Mouse (Mus musculus) erythroblast, adult 5-6 weeks (primary cell): ENCODE results near the gene Olfr1428. TPM values are rescaled to one million over a fixed set of nuclear protein-coding genes. Genes with fewer than 3 reads are reported as not detected.
"Not testable (repeated sequence)": the region's sequence is repeated elsewhere in the genome, so short reads cannot be mapped to it uniquely, and the experiment has no call there.

ENCODE experiments used
- ATAC-seq: replicated peaks from 2 replicates; pipeline ENCODE4 v1.8.0; 2016; ENCODE audit warnings: moderate number of reproducible peaks, mild to moderate bottlenecking, moderate TSS enrichment, inconsistent platforms; ENCODE audit not compliant: poor library complexity, low FRiP score, severe bottlenecking
- total RNA-seq, 2 experiments: library from RNA; stranded (forward) in 1 of 2; stranded (reverse) in 1 of 2; fragments of 150-400 nt in 1 of 2; fragments of 200-764, 138-1000 nt in 1 of 2; gene quantifications; 2 replicates each; pipeline versions ENCODE4 v1.2.3 to v1.2.4; 2015 to 2017; ENCODE audit warnings: low replicate concordance in 2 of 2

The Olfr1428 gene
- total RNA-seq (2015; ENCODE audit: low replicate concordance) (not detected in 2 replicates), total RNA-seq (2017; ENCODE audit: low replicate concordance) (not detected in 2 replicates)

DNA sequence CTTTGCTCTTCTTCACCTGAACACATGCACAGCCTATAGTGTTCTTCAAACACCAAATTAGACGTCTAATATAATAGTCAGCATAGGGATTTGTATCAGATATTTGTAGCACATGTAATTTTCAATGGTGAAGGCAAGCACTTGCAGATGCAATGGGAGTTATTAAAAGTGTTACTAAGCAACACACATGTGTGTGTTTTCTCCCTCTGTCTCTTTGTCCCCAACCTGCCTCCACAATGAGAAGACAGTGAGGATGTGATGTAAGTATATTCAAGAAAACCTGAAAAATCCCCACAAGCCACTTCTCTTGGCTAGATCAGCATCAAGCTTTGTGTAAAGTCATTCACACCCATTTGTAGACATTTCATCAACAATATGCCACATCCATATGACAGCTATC, at the start of gene Olfr1428:
Olfr1428 (minus strand) TSS at position 101 of the 400 bp plus-strand sequence.
- ATAC-seq, result no peak

DNA sequence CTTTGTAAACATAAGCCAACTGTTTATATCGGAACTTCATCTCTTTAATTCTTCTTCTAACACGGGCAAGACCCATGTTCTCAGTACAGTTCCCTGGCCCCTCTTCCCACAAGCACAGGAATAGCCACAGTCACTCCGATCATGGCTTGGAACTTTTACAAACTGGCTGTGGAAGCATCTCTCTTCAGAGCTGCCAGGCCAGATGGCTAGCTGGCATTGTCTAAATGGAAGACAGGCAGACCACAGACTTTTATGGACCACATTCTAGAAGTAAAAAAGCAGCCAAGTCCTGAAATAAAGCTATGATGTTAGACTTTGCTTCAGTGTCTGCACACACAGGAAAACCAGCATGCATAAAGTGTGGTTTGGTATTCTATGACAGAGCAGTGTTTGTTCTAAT, 29.8 kb upstream of the Olfr1428 start:
- ATAC-seq, result no peak

DNA sequence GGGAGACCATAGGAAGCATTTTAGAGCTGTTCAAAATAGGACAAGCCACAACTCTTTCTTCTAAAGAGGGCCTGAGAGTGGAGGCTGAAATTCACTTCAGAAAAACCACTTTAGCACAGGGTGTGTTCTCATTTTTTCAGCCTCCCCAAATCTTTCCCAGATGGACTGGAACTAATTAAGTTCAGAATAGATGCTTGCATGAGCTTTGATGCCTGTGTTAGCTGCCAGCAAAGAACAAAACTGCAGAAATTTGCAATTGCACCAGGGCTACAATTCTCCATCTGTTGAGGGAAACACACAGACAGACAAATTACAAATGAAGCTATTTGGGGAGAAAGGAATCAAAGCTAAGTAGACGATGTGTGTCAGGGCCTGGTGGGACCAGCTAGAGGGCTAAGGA, 27.7 kb upstream of the Olfr1428 start:
- no peak for ATAC-seq

DNA sequence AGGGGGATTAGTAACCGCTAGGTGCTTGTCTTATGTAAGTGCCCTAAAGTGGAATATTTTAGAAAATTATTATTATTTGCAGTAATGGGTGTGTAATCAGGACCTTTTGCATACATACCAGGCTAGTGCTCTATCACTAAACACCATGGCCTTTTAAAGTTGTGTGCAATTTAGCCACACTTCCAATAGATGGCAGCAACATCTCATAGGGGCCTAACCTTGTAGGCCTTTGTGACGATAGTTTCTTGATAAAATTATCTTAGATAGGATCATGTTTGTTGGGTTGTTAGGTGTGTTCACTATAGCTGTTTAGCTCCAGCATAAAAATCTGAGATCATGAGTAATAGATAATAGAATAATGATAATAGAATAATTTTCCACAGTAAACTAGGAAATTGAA, 18.6 kb upstream of the Olfr1428 start:
- ATAC-seq, result no peak

DNA sequence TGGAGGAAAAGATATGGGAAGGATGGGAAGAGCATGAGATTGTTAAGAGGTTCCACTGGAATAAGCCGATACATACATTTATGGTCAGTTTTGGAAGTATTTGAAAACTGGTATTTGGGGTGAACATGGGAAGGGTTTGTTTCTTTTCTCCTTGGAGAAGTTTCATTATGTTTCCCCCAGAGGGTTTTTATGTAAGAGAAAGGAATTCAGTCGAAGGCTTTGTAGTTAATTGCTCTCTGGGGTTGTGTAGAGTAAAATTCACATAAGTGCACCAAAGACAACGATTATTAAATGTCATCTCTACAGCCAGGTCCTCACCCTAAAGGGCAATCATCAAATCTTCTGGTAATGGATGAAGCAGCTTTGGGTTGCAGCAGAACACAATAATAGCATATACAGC, 7.4 kb upstream of the Olfr1428 start, which contains the start of gene Olfr76:
Olfr76 (minus strand) TSS at position 101 of the 400 bp plus-strand sequence.
- no peak for ATAC-seq

DNA sequence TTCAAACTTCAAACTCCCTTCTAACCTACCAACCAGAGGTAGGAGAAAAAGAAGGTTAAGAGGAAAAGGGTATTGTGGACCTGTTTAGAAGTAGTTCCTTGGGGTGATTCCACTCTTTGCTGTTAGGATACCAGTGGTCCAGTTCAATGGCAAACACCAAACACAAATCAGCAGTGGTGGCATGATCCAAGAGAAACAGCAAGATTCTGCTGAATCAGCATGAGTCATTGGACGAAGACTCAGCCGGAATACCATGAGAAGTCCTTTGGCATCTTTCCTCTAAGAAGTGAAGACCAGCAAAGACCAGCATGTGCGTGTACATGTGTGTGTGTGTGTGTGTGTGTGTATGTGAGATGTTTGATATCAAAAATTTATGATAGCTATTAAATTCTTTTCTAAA, 767 bp upstream of the Olfr1428 start:
- ATAC-seq, result no peak

DNA sequence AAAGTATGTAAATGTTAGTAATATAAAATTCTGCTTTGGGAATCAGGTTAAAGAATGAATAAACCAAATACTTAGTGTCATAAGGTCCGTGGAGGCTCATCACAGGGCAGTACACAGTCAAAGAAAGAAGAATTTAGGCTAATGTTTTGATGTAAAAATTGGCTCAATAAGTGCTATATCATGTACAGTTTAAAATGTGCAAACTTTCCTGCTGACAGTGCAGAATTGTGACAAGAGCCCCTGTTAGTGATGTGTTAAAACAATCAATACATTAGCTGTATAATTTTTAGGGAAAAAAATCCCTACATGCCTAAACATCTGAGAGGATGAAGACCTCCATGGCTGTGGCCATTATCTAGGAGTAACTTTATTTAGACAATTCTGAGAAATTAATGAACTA, 1.9 kb downstream of the Olfr1428 start:
- no peak for ATAC-seq

DNA sequence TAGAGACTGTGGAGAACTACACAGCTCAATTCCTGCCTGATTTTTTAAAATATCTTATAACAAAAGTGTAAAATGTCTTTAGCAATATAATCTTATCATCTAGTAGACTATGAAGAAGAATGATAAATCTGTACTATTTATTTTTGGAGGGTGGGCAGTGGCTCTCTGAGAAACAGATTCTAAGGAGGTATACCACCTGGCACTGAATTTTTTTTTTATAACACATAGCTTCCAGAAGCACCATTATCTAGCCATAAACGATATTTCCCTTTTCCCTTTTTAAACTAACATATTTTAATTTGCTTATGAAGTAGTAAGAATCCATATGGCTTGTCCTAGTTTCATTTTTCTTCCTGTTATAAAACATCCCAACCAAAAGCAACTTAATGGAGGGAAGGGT, 11.2 kb downstream of the Olfr1428 start:
- no peak for ATAC-seq

DNA sequence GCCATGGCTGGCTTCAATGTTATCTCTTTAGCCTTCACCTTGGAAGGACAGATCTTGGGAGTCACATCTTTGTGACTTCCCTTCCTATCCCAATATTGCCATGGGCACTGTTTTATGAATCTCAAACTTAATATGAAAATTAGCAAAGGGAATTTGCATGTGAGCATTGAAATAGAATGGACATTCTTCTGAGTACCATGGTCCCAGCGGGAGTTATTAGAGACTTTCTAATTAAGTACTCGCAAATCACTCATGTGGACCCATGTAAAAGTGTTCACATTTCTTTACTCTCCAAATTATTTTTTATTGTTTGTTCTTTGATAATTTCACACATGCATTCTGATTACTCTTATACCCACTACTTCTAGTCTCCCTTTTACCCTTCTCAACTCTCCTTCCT, 12.5 kb downstream of the Olfr1428 start, which contains the start of gene Olfr1427:
Olfr1427 (minus strand) TSS at position 101 of the 400 bp plus-strand sequence.
- no peak for ATAC-seq

DNA sequence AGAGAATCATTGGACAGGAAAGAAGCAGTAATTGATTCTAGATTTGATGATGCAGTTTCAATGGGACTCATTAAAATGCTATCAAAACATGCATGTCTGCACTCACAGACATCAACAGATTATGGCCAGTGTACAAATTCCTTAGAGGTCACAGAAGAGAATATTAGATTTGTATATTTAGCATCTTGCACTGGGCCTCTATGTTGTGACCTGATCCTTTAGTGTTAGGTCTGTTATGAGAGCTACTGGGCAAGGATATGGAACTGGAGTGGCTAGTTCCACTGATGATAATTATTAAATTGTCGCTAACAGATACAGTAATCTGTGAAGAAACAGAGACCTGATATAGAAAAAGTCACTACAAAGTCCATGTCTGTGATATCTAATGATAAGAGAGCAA, 23.8 kb downstream of the Olfr1428 start, which contains the start of gene Olfr1426:
Olfr1426 (minus strand) TSS at position 101 of the 400 bp plus-strand sequence.
- no peak for ATAC-seq

DNA sequence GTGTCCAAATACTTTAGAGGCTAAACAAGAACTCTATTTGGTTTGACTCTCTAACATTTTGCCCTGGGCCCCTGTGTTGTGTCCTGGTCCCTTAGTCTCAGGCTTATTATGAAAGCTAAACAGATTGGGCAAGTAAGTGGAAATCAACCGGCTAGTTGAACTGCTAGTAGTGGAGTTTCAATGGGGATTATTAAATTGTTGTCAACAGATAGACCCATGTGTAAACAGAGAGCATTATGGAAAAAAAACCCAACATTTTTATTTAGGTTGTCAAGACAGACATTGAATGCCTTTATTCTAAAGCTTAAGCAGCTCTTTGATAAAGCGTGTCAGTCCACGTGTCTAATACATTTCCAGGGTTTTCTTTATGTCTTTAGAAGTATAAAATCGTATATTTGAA, 38.1 kb downstream of the Olfr1428 start, which contains the start of gene Olfr1425:
Olfr1425 (minus strand) TSS at position 101 of the 400 bp plus-strand sequence.
- ATAC-seq, result not testable (repeated sequence)

DNA sequence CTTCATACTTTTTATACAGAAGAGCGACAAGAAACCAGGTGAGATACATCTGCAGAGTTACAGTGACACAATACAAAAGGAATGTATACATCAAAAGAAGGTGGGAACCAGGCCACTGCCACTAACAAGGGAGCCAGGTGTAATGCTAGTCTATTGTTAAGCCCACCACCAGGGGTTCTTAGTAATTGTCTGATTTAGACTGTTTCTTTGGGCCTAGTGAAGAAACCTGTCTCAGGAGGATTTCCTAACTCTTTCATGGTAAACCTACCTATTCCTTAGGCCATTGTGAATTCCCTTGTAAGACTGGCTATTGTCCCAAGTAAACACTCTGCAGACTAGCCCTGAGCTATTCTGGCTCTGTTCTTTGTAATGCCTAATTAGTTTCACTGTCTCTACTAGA, 46.2 kb downstream of the Olfr1428 start:
- ATAC-seq, result not testable (repeated sequence)

DNA sequence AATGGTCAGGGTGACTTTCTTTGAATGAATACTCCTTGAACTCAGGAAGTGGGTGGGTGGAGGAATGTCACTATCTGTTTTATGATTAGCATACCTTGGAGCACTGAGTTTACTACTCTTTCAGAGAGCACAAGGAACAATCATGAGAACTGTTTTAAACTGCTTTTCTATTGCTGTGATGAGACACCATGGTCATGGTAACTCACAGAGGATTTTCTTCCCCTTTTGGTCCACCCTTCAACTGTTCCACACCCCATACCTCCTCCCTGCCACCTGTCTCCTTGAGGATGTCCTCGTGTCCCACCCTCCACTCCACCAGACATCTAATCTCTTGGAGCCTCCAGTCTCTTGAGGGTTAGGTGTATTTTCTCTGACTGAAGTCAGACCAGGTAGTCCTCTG, 47.9 kb downstream of the Olfr1428 start:
- not testable (repeated sequence) for ATAC-seq

DNA sequence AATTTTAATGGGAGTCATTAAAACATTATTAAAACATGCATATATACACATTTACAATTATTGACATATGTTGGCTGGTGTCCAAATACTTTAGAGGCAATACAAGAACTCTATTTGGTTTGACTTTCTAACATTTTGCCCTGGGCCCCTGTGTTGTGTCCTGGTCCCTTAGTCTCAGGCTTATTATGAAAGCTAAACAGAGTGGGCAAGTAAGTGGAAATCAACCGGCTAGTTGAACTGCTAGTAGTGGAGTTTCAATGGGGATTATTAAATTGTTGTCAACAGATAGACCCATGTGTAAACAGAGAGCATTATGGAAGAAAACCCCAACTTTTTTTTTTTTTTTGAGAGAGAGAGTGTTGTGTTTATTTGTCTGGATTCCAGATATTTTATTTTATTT, 53.1 kb downstream of the Olfr1428 start, which contains the start of gene Olfr1424:
Olfr1424 (minus strand) TSS at position 101 of the 400 bp plus-strand sequence.
- ATAC-seq, result not testable (repeated sequence)

Other genes with a start within 250 kb of the Olfr1428 start
- gene Olfr1419, start 240.8 kb downstream of the Olfr1428 start, total RNA-seq (2015; ENCODE audit: low replicate concordance), result not detected in 2 replicates
- gene Olfr1419, start 240.8 kb downstream of the Olfr1428 start, total RNA-seq (2017; ENCODE audit: low replicate concordance), result not detected in 2 replicates
- not detected in 2 replicates for gene Olfr1420, start 229.3 kb downstream of the Olfr1428 start, total RNA-seq (2015; ENCODE audit: low replicate concordance)
- gene Olfr1420, start 229.3 kb downstream of the Olfr1428 start, total RNA-seq (2017; ENCODE audit: low replicate concordance), result not detected in 2 replicates
- 8.5 and 8.8 TPM in 2 replicates for gene Patl1, start 203.5 kb downstream of the Olfr1428 start, total RNA-seq (2015; ENCODE audit: low replicate concordance)
- gene Patl1, start 203.5 kb downstream of the Olfr1428 start, total RNA-seq (2017; ENCODE audit: low replicate concordance), result 2.4 and 3.9 TPM in 2 replicates
- gene Osbp, start 150.0 kb downstream of the Olfr1428 start, total RNA-seq (2015; ENCODE audit: low replicate concordance), result 7.1 and 10.6 TPM in 2 replicates
- gene Osbp, start 150.0 kb downstream of the Olfr1428 start, total RNA-seq (2017; ENCODE audit: low replicate concordance), result 12.7 and 14.8 TPM in 2 replicates
- not detected in 2 replicates for gene Olfr1423, start 74.6 kb downstream of the Olfr1428 start, total RNA-seq (2015; ENCODE audit: low replicate concordance)
- not detected in 2 replicates for gene Olfr1423, start 74.6 kb downstream of the Olfr1428 start, total RNA-seq (2017; ENCODE audit: low replicate concordance)
- gene Olfr1424, start 53.2 kb downstream of the Olfr1428 start, total RNA-seq (2015; ENCODE audit: low replicate concordance), result not detected in 2 replicates
- not detected in 2 replicates for gene Olfr1424, start 53.2 kb downstream of the Olfr1428 start, total RNA-seq (2017; ENCODE audit: low replicate concordance)
- not detected in 2 replicates for gene Olfr1425, start 38.2 kb downstream of the Olfr1428 start, total RNA-seq (2015; ENCODE audit: low replicate concordance)
- not detected in 2 replicates for gene Olfr1425, start 38.2 kb downstream of the Olfr1428 start, total RNA-seq (2017; ENCODE audit: low replicate concordance)
- not detected in 2 replicates for gene Olfr1426, start 23.9 kb downstream of the Olfr1428 start, total RNA-seq (2015; ENCODE audit: low replicate concordance)
- not detected in 2 replicates for gene Olfr1426, start 23.9 kb downstream of the Olfr1428 start, total RNA-seq (2017; ENCODE audit: low replicate concordance)
- not detected in 2 replicates for gene Olfr1427, start 12.6 kb downstream of the Olfr1428 start, total RNA-seq (2015; ENCODE audit: low replicate concordance)
- not detected in 2 replicates for gene Olfr1427, start 12.6 kb downstream of the Olfr1428 start, total RNA-seq (2017; ENCODE audit: low replicate concordance)
- not detected in 2 replicates for gene Olfr76, start 7.3 kb upstream of the Olfr1428 start, total RNA-seq (2015; ENCODE audit: low replicate concordance)
- not detected in 2 replicates for gene Olfr76, start 7.3 kb upstream of the Olfr1428 start, total RNA-seq (2017; ENCODE audit: low replicate concordance)
- gene Olfr1555-ps1, start 54.2 kb upstream of the Olfr1428 start, total RNA-seq (2015; ENCODE audit: low replicate concordance), result not detected in 2 replicates
- not detected in 2 replicates for gene Olfr1555-ps1, start 54.2 kb upstream of the Olfr1428 start, total RNA-seq (2017; ENCODE audit: low replicate concordance)
- gene Olfr1431, start 84.7 kb upstream of the Olfr1428 start, total RNA-seq (2015; ENCODE audit: low replicate concordance), result not detected in 2 replicates
- gene Olfr1431, start 84.7 kb upstream of the Olfr1428 start, total RNA-seq (2017; ENCODE audit: low replicate concordance), result 0.60 TPM in 1 of 2 replicates, not detected in the other
- gene Olfr1432, start 116.7 kb upstream of the Olfr1428 start, total RNA-seq (2015; ENCODE audit: low replicate concordance), result not detected in 2 replicates
- gene Olfr1432, start 116.7 kb upstream of the Olfr1428 start, total RNA-seq (2017; ENCODE audit: low replicate concordance), result not detected in 2 replicates
- not detected in 2 replicates for gene Olfr262, start 125.8 kb upstream of the Olfr1428 start, total RNA-seq (2015; ENCODE audit: low replicate concordance)
- 0.98 TPM in 1 of 2 replicates, not detected in the other for gene Olfr262, start 125.8 kb upstream of the Olfr1428 start, total RNA-seq (2017; ENCODE audit: low replicate concordance)
- not detected in 2 replicates for gene Olfr235, start 145.1 kb upstream of the Olfr1428 start, total RNA-seq (2015; ENCODE audit: low replicate concordance)
- not detected in 2 replicates for gene Olfr235, start 145.1 kb upstream of the Olfr1428 start, total RNA-seq (2017; ENCODE audit: low replicate concordance)
- not detected in 2 replicates for gene Olfr1434, start 164.0 kb upstream of the Olfr1428 start, total RNA-seq (2015; ENCODE audit: low replicate concordance)
- not detected in 2 replicates for gene Olfr1434, start 164.0 kb upstream of the Olfr1428 start, total RNA-seq (2017; ENCODE audit: low replicate concordance)
- not detected in 2 replicates for gene Olfr1436, start 183.2 kb upstream of the Olfr1428 start, total RNA-seq (2015; ENCODE audit: low replicate concordance)
- gene Olfr1436, start 183.2 kb upstream of the Olfr1428 start, total RNA-seq (2017; ENCODE audit: low replicate concordance), result not detected in 2 replicates
- not detected in 2 replicates for gene Olfr1437, start 209.2 kb upstream of the Olfr1428 start, total RNA-seq (2015; ENCODE audit: low replicate concordance)
- gene Olfr1437, start 209.2 kb upstream of the Olfr1428 start, total RNA-seq (2017; ENCODE audit: low replicate concordance), result not detected in 2 replicates
- gene Olfr1438-ps1, start 220.0 kb upstream of the Olfr1428 start, total RNA-seq (2015; ENCODE audit: low replicate concordance), result not detected in 2 replicates
- gene Olfr1438-ps1, start 220.0 kb upstream of the Olfr1428 start, total RNA-seq (2017; ENCODE audit: low replicate concordance), result 0.28 TPM in 1 of 2 replicates, not detected in the other